Mouse (Mus musculus) thymus, adult 2 months (tissue): ENCODE results near the gene Ldah.
"Not testable (repeated sequence)": the region's sequence is repeated elsewhere in the genome, so short reads cannot be mapped to it uniquely, and the experiment has no call there.

Experiments
- CTCF ChIP-seq: fragments of 200-500 bp; IDR thresholded peaks from 2 replicates; pipeline ENCODE4 v1.5.1; 2012; ENCODE audit warnings: mild to moderate bottlenecking, control low read depth, low read length, moderate library complexity, borderline replicate concordance; ENCODE audit not compliant: control insufficient read depth, poor library complexity, insufficient read depth; ENCODE audit errors: extremely low read depth
- POLR2A ChIP-seq: fragments of 200-500 bp; IDR thresholded peaks from 2 replicates; pipeline ENCODE4 v1.6.1; 2012; ENCODE audit warnings: mild to moderate bottlenecking, low read length, control low read depth, moderate library complexity; ENCODE audit not compliant: control insufficient read depth, poor library complexity, insufficient read depth; ENCODE audit errors: extremely low read depth

- TF ChIP-seq CTCF, POLR2A: not testable (repeated sequence)
Observed at GRCm38 (mm10) chr12:8188796-8189535, 18.9 kb upstream of the Ldah start.
